Mouse (Mus musculus) lung, embryonic 16.5 days (tissue): ENCODE results near the gene Vtn. TPM values are rescaled to one million over a fixed set of nuclear protein-coding genes. Genes with fewer than 3 reads are reported as not detected.

Source experiments
- ATAC-seq: fragments of 200-750 bp; cut with Nextera tagmentation; 2 replicates; pipeline ENCODE4 v1.8.0; 2017; ENCODE audit warnings: low read depth, mild to moderate bottlenecking, moderate library complexity
- H3K27ac ChIP-seq: fragments of 300-500 bp; sonication (generic); 2 replicates; pipeline ENCODE4 v1.5.1; 2014; ENCODE audit warnings: mild to moderate bottlenecking, control low read depth, low read length
- H3K27me3 ChIP-seq: fragments of 300-500 bp; sonication (generic); 2 replicates; pipeline ENCODE4 v1.6.1; 2014; ENCODE audit warnings: low read depth, low read length, mixed read lengths; ENCODE audit not compliant: control insufficient read depth, insufficient read depth
- H3K36me3 ChIP-seq: fragments of 300-500 bp; sonication (generic); 2 replicates; pipeline ENCODE4 v1.6.1; 2014; ENCODE audit warnings: low read length; ENCODE audit not compliant: control insufficient read depth, insufficient read depth
- H3K4me1 ChIP-seq: fragments of 300-500 bp; sonication (generic); replicated peaks from 2 replicates; pipeline ENCODE4 v1.6.1; 2014; ENCODE audit warnings: low read length, mixed read lengths; ENCODE audit not compliant: control insufficient read depth, insufficient read depth
- H3K4me2 ChIP-seq: fragments of 300-500 bp; sonication (generic); 2 replicates; pipeline ENCODE4 v1.6.1; 2014; ENCODE audit warnings: low read depth, low read length, control low read depth
- H3K4me3 ChIP-seq: fragments of 300-500 bp; sonication (generic); 2 replicates; pipeline ENCODE4 v1.5.1; 2014; ENCODE audit warnings: mild to moderate bottlenecking, low read length, control low read depth
- H3K9ac ChIP-seq: fragments of 300-500 bp; sonication (generic); 2 replicates; pipeline ENCODE4 v1.6.1; 2014; ENCODE audit warnings: low read length, control low read depth
- H3K9me3 ChIP-seq: fragments of 300-500 bp; sonication (generic); 2 replicates; pipeline ENCODE4 v1.6.1; 2016; ENCODE audit warnings: low read length; ENCODE audit not compliant: control insufficient read depth
- WGBS: fragments of 180-500 bp; shearing (Covaris S2); extraction: QIAGEN DNeasy Blood & Tissue Kit; methylation state at CpG from one replicate; pipeline ENCODE4 v1.1.7; 2014; 5-methylcytosine and 5-hydroxymethylcytosine counted together
- polyA plus RNA-seq: library from polyadenylated mRNA; unstranded; fragments of >200 nt; fragmentation: Nextera tagmentation; extraction: Ambion mirVana; gene quantifications from 2 replicates; pipeline ENCODE4 v1.2.1, GENCODE M21; 2015

Vtn gene
- polyA plus RNA-seq, 1 experiment from 2014 or later, result 1.5 TPM

DNA sequence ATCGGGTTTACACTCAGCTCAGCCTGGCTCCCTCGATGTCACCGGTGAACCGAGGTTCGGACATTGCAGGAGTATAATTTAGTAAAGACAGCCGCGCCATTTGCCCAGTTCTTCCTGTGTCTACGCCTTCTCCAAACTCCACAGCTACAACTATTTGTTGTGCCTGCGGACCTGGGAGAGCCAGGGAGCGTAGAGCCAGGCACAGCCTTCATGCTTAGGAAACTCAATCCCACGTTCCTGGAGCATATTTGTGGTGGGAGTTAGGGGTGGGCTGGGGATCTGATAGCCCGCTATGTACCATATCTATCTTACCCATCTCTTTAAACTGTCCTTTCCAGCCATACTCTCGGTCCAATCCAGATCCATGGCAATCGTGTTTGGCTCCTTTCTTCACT, 37.8 kb downstream of the Vtn start:
- Histone ChIP-seq H3K4me2 (peak overlapping the region; percentile 92), H3K9me3 (no peaks in the 10 kb centered on the region), H3K36me3 (peaks cover 14% of the 10 kb centered on the region), H3K4me3 (peak overlapping the region; percentile 97), H3K9ac (peak overlapping the region; percentile 89), H3K27ac (peak overlapping the region; percentile 79), H3K4me1 (peaks cover 21% of the 10 kb centered on the region), H3K27me3 (no peaks in the 10 kb centered on the region)
- under 1% methylated on average over 14 of the region's 14 CpGs for WGBS
- ATAC-seq, result peak; percentile 0; the same call in 1 of the 2 replicates

DNA sequence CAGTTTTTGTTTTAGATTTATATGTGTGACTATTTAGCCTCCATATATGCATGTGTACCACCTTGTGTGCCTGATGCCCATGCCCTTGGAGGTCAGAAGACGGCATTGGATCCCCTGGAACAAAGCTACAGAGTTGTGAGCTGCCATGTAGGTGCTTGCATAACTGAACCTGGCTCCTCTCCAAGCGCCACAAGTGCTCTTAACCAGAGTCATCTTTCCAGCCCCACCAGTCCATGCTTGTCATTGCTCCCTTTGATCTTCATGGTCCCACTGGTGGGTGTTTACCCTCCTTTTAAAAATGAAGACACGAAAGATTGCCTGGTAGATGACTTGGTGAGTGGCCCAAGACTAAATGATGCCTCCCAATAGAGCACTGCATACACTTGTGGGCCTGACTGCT, 41.5 kb downstream of the Vtn start:
- H3K9me3 ChIP-seq, result no peaks in the 10 kb centered on the region
- H3K4me1 ChIP-seq, result peaks cover 12% of the 10 kb centered on the region
- H3K4me2 ChIP-seq, result no peak overlapping the region
- H3K27me3 ChIP-seq, result no peaks in the 10 kb centered on the region
- no peak for ATAC-seq
- WGBS, result 56% methylated on average over 3 of the region's 3 CpGs
- H3K36me3 ChIP-seq, result peaks cover 27% of the 10 kb centered on the region
- H3K9ac ChIP-seq, result no peak overlapping the region
- no peak overlapping the region for H3K4me3 ChIP-seq
- no peak overlapping the region for H3K27ac ChIP-seq

DNA sequence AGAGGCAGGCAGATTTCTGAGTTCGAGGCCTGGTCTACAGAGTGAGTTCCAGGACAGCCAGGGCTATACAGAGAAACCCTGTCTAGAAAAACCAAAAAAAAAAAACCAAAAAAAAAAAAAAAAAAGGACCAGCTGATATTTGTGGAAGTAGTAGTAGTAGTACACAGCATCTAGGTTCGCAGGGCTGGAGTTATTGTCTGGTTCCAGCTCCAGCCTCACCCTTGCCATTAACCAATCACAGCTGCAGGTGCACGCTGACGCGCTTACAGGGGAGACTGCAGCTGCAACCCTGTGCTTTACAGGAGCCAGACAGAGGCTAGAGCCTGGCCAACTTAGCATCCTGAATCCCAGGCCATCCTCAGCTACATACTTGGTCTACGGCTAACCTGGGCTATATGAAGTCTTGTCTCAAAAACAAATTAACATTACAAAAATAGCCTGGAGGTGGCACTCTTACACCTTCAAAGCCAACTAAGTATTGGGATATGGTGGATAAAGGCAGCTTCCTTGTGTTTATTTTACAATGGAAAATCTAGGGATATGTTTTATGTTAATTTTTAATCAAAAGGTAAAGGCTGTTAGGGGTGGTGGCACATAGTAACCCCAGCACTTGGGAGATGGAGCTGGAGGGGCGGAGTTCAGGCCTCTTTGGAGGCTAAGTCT, 45.7 kb downstream of the Vtn start:
- H3K4me1 ChIP-seq, result peaks cover 16% of the 10 kb centered on the region
- H3K4me3 ChIP-seq, result no peak overlapping the region

DNA sequence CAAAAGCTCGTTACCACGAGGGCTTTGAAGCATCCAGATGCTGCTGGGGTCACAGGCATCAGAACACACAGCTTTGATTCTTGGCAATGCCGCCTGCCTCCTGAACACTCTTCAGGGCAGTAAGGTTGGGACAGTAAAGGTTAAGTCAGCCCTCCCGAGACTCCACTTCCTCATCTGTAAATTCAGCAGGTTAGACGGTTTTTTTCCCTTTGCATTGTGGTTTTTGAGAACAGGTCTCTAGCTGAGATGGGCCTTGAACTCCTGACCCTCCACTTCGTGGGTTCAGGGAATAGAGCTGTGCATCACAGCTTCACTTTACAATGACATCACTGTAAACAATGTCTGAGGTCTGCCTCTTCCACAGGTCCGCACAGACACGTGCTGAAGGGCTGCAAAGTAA, 46.3 kb downstream of the Vtn start:
- no peak overlapping the region for H3K9ac ChIP-seq
- H3K9me3 ChIP-seq, result no peaks in the 10 kb centered on the region
- no peak overlapping the region for H3K4me3 ChIP-seq
- H3K27me3 ChIP-seq, result no peaks in the 10 kb centered on the region
- H3K27ac ChIP-seq, result no peak overlapping the region
- no peak for ATAC-seq
- H3K4me1 ChIP-seq, result peaks cover 22% of the 10 kb centered on the region
- peaks cover 23% of the 10 kb centered on the region for H3K36me3 ChIP-seq
- H3K4me2 ChIP-seq, result no peak overlapping the region
- WGBS, result 46% methylated on average over 8 of the region's 8 CpGs

More for the DNA sequence above, 45.7 kb downstream of the Vtn start:
- H3K9ac ChIP-seq, result no peak overlapping the region
- peaks cover 27% of the 10 kb centered on the region for H3K36me3 ChIP-seq
- WGBS, result 90% methylated on average over 7 of the region's 7 CpGs
- H3K4me2 ChIP-seq, result no peak overlapping the region
- no peaks in the 10 kb centered on the region for H3K9me3 ChIP-seq
- no peak overlapping the region for H3K27ac ChIP-seq
- H3K27me3 ChIP-seq, result no peaks in the 10 kb centered on the region
- no peak for ATAC-seq

DNA sequence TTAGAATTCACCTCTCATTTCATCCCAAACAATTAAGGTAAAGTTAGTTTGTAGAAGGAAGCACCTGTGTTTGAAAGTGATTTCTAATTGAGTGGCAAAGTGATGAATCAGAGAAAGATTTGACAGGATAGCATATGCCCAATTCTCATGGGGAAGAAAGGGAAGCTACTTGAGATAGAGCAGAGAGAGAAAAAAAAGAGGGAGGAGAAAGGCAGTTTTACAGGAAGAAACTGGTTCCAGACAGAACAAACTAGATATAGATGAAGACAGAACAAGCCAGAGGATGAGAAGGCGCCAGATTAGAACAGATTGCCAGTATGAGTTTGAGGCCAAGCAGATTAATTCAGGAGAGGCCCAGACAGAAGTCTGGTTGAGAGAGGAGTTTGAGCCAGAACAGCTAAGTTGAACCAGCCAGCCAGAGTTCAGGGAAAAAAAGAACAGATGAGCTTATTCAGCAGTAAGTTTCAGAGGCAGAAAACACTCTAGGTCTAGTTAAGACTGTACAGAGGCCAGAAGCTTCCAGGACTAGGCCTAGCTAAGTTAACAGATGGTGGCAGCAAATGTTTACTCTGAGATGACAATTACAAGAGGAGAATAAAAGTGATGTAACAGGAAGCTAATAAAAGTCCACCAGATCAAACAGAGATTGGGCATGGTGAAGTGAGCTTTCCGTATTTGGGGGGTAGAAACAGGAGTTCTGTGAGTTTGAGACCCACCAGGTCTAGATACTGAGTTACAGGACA, 49.0 kb downstream of the Vtn start:
- 62% methylated on average over 2 of the region's 2 CpGs for WGBS
- ATAC-seq, result no peak
- H3K4me3 ChIP-seq, result no peak overlapping the region
- no peak overlapping the region for H3K27ac ChIP-seq
- no peak overlapping the region for H3K4me2 ChIP-seq
- H3K36me3 ChIP-seq, result peaks cover 13% of the 10 kb centered on the region
- H3K9ac ChIP-seq, result no peak overlapping the region
- H3K4me1 ChIP-seq, result peaks cover 25% of the 10 kb centered on the region
- H3K27me3 ChIP-seq, result no peaks in the 10 kb centered on the region
- H3K9me3 ChIP-seq, result no peaks in the 10 kb centered on the region

DNA sequence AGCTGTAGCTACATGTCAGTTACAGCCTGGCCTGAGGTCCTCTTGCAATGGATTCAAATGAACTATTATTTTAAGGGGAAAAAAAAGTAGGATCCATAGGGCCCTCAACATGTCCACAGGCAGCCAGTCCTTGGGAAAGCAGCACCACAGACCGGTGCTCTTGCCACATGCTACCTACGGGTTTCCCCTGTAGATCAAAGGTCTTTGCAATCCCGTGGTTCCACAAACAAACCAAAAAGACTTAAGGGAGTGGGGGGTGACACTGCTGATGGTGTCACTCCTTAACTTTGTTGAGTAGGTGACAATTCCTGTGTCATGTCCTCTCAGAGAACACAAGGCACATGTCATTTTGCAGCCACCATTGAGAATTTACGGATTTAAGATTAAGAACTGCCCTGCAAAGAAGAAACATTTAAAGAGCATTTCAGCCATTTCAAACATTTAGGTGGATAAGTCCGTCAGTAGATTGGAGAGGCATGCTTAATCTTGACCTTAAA, 50.6 kb downstream of the Vtn start:
- peak overlapping the region; percentile 93 for H3K4me2 ChIP-seq
- H3K36me3 ChIP-seq, result peaks cover 4% of the 10 kb centered on the region; the same call in 1 of the 2 replicates
- peak overlapping the region; percentile 81; the same call in 1 of the 2 replicates for H3K27ac ChIP-seq
- WGBS, result 2% methylated on average over 5 of the region's 5 CpGs
- H3K9me3 ChIP-seq, result no peaks in the 10 kb centered on the region
- peak overlapping the region; percentile 79 for H3K4me3 ChIP-seq
- H3K9ac ChIP-seq, result peak overlapping the region; percentile 80
- no peak for ATAC-seq
- H3K27me3 ChIP-seq, result no peaks in the 10 kb centered on the region
- peaks cover 25% of the 10 kb centered on the region for H3K4me1 ChIP-seq

DNA sequence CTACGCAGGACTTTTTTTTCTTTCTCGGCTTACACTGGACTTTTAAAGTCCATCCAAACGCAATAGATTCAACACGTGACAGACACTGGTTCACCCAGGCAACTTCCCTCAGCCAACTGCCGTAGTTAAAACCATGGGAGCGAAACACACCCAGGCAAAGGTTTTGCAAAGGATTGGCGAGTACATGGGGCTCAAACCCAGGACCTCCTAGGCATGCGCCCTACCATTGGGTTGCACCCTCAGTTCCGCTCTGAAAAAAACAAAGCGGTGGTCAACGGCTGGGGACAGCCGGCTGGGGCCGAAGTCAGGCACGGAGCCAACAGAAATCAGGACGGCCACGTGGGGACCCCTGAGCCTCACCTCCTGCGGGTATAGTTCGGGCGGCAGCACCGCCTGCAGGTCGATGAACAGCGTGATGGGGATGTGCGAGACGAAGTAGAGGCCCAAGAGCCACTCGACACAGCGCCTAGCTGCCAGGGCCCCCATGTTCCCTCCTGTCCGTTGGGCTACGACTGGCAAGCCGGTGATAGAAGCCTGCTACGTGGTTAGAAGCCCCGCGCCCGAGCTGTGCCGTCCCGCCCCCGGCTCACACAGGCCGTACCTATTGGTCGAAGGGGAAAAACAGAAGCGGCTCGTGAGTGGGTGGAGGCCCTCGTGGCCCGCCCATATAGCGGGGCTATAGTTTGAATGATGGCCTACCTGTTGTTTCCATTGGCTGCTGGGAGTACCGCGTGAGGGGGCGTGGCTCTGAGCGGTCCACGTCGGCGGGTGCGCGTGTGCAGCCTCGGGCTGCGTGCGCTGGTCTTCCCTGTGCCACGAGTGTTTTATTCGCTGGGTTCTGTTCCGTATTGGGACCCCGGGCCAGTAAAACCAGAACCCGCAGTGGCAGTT, 51.5 kb downstream of the Vtn start, which contains the start of gene Tmem97:
TSS of gene Tmem97 (minus strand) at position 610 of the 891 bp plus-strand sequence.
- Histone ChIP-seq H3K4me2 (peak within 1 kb of the TSS; percentile 93), H3K9me3 (no peaks in the 10 kb centered on the region), H3K27ac (peak within 1 kb of the TSS; percentile 81), H3K4me1 (peaks cover 25% of the 10 kb centered on the region), H3K36me3 (peaks cover 2% of the 10 kb centered on the region; the same call in 1 of the 2 replicates), H3K9ac (peak within 1 kb of the TSS; percentile 80), H3K4me3 (peak within 1 kb of the TSS; percentile 79), H3K27me3 (no peaks in the 10 kb centered on the region)
- ATAC-seq, result peak; percentile 100
- under 1% methylated on average over 59 of the region's 60 CpGs for WGBS

DNA sequence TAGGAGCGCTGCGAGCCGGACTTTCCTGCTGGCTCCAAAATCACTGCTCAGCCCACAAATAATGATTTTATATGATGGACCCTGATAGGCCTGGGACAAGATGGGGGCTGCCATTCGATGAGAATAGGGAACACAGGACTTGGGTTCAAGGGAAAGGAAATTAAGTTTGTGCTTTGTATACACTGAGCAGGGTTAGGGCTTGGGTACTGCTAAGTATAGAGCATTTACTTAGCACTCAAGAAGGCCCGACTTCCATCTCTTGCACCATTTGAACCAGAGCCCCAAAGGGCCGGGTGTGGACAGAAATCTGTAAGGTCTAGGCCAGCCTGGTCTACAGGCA, 52.1 kb downstream of the Vtn start:
- H3K36me3 ChIP-seq, result no peaks in the 10 kb centered on the region
- peak overlapping the region; percentile 72 for H3K9ac ChIP-seq
- H3K4me3 ChIP-seq, result peak overlapping the region; percentile 79
- H3K27ac ChIP-seq, result peak overlapping the region; percentile 69
- H3K27me3 ChIP-seq, result no peaks in the 10 kb centered on the region
- H3K4me2 ChIP-seq, result peak overlapping the region; percentile 93
- no peaks in the 10 kb centered on the region for H3K9me3 ChIP-seq
- 32% methylated on average over 6 of the region's 6 CpGs for WGBS
- H3K4me1 ChIP-seq, result peaks cover 25% of the 10 kb centered on the region
- ATAC-seq, result peak; percentile 22
